Mouse (Mus musculus): ENCODE measurements at regions not wholly inside any gene's neighbourhood (a gene's known extent, or its start where the extent isn't known, plus 50 kb on each side); places are given as distances from the start of the nearest gene placed in this dataset.
A peak's percentile ranks its signal among the peaks of the same experiment; 100 is the strongest.

DNA sequence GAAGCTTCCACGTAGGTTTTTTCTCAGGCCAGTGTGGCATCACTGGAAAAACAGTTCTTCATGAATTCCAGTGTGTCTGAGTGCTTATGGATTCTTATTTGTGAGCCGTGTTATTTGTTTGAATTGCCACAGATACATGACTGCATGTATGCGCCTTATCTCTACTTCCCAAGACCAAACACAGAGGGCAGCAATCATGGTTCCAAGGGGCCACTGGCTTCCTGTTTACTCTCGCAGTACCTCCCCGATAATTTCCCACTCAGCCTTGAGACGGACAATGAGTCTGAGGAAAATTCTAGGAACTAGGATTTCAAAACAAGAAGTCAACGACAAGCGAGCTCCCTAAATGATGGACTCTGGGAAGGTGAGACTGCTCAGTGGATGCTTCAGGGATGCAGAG lies 119.0 kb upstream of the Arglu1 start:
- Histone ChIP-seq H3K4me2 (no peak overlapping the region), H3K36me3 (ENCODE audit: insufficient read depth) (no peaks in the 10 kb centered on the region), H3K27ac (ENCODE audit: low read depth) (no peak overlapping the region), H3K4me1 (ENCODE audit: insufficient read depth) (0 out of 2 replicates have a peak, but pooled peaks cover 4% of the 10 kb centered on the region), H3K27me3 (ENCODE audit: insufficient read depth, low read length) (no peaks in the 10 kb centered on the region), H3K4me3 (ENCODE audit: low read depth, low read length) (no peak overlapping the region), H3K9ac (no peak overlapping the region), H3K9me3 (ENCODE audit: low read depth, low read length) (no peaks in the 10 kb centered on the region)
- ATAC-seq (ENCODE audit: insufficient read depth) (no peak), DNase-seq (no peak)
- TF ChIP-seq CTCF (IDR thresholded peaks at IDR 0.05; ENCODE audit: low read depth), result no peak
- WGBS, result 64% methylated on average over 8 of the region's 8 CpGs

DNA sequence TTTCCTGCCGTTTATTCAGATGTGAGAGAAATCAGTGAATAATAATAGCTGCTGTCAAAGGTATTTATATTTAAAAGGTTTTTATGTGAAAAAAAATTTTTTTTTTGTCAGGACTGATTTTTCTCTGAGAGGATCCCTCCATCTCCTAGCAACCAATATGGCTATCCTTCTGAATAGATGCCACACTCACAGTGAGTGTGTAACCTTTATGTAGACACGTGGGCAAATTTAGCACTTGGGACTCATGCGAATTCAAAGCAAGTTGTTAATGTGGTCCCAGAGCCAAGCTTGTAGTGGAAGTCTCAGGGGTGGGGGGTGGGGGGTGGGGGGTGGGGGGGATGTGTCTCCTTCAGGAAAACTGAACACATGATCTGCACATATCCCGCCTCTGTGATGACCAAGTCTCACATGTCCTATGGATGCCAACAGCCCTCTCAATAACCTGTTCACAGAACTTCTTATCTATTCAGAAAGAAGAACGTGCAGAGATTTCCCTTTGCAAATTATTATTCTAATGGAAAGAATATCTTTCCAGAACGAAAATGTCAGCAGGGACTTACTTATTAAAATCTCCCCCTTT lies 112.5 kb upstream of the Arglu1 start:
- ATAC-seq (ENCODE audit: insufficient read depth) (no peak), DNase-seq (no peak)
- Histone ChIP-seq H3K36me3 (ENCODE audit: insufficient read depth) (no peaks in the 10 kb centered on the region), H3K4me1 (ENCODE audit: insufficient read depth) (no peaks in the 10 kb centered on the region), H3K27me3 (ENCODE audit: insufficient read depth, low read length) (no peaks in the 10 kb centered on the region), H3K9ac (no peak overlapping the region), H3K27ac (ENCODE audit: low read depth) (no peak overlapping the region), H3K4me2 (no peak overlapping the region), H3K9me3 (ENCODE audit: low read depth, low read length) (no peaks in the 10 kb centered on the region), H3K4me3 (ENCODE audit: low read depth, low read length) (no peak overlapping the region)
- WGBS, result 66% methylated on average over 6 of the region's 6 CpGs
- no peak for TF ChIP-seq CTCF (IDR thresholded peaks at IDR 0.05; ENCODE audit: low read depth)

DNA sequence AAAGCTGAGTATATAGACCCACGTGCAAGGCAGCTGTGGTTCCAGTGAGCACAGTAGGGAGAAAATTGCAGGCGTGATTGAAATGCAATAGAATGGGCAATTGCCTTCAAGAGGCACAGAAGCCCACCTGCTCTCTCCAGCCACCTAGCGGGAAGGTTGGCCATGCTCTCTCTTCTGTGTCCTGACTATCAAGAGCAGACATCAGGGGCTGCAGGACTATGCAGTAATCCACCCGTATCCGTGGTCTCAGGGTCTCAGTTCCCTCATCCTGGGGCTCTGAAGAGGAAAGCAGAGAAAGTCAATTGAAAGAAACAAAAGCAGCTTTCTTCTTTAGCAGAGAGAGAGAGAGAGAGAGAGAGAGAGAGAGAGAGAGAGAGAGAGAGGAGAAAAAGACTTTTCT lies 112.0 kb upstream of the Arglu1 start:
- WGBS, result 54% methylated on average over 5 of the region's 5 CpGs
- H3K9ac ChIP-seq, result no peak overlapping the region

DNA sequence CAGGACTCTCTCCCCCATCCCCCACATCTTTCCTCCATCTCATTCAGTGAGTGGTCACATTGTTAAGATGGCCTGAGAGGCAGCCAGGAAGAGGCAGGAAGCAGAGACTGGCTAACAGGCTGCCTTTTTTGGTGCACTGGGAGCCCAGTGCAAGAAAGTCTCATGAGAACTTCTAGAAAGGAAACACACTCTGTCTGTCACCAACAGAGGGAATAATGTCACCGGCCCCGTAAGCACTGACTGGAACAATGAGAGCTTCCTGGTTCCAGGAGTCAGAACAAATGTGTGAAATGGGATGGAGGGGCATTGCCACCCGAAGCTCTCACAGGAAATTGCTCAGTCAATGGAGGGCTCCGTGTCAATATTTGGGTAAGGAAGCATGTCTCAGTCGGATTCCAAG lies 111.3 kb upstream of the Arglu1 start:
- ATAC-seq (ENCODE audit: insufficient read depth), result peak; percentile 62; the same call in 1 of the 2 replicates
- DNase-seq, result no peak
- WGBS, result 39% methylated on average over 5 of the region's 5 CpGs

More for the DNA sequence above, 112.0 kb upstream of the Arglu1 start:
- Histone ChIP-seq H3K4me1 (ENCODE audit: insufficient read depth) (0 out of 2 replicates have a peak, but pooled peaks cover 4% of the 10 kb centered on the region), H3K27ac (ENCODE audit: low read depth) (no peak overlapping the region), H3K4me2 (no peak overlapping the region), H3K4me3 (ENCODE audit: low read depth, low read length) (no peak overlapping the region), H3K27me3 (ENCODE audit: insufficient read depth, low read length) (no peaks in the 10 kb centered on the region), H3K36me3 (ENCODE audit: insufficient read depth) (no peaks in the 10 kb centered on the region), H3K9me3 (ENCODE audit: low read depth, low read length) (no peaks in the 10 kb centered on the region)
- ATAC-seq (ENCODE audit: insufficient read depth) (no peak), DNase-seq (no peak)
- peak; percentile 22; the same call in 1 of the 2 replicates for TF ChIP-seq CTCF (IDR thresholded peaks at IDR 0.05; ENCODE audit: low read depth)

DNA sequence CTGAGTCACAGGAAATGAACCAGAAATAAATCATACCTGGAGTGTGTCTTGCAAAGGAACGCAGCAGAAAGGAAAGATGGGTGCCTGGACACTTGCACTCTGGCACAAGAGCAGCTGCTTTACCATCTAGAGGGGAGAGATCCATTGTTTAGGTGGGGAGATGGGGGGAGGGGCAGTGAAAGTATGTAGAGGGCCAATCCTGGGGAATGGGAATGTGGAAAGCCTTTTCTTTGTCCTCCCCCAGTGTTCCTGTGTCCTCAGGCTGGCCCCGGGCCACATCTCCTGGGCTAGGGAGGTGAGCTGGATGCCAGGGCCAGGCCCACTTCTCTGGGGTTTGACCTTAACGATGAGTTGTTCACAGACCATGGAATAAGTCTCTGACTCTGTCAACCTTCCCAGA lies 107.2 kb upstream of the Arglu1 start:
- no peaks in the 10 kb centered on the region for H3K9me3 ChIP-seq (ENCODE audit: low read depth, low read length)
- WGBS, result 57% methylated on average over 3 of the region's 3 CpGs
- DNase-seq (no peak), ATAC-seq (ENCODE audit: insufficient read depth) (no peak)
- no peak overlapping the region for H3K4me3 ChIP-seq (ENCODE audit: low read depth, low read length)
- no peaks in the 10 kb centered on the region for H3K36me3 ChIP-seq (ENCODE audit: insufficient read depth)
- no peak overlapping the region for H3K9ac ChIP-seq
- peak overlapping the region; percentile 24; the same call in 1 of the 2 replicates for H3K27ac ChIP-seq (ENCODE audit: low read depth)
- no peak overlapping the region for H3K4me2 ChIP-seq
- H3K27me3 ChIP-seq (ENCODE audit: insufficient read depth, low read length), result no peaks in the 10 kb centered on the region
- 0 out of 2 replicates have a peak, but pooled peaks cover 4% of the 10 kb centered on the region for H3K4me1 ChIP-seq (ENCODE audit: insufficient read depth)
- no peak for TF ChIP-seq CTCF (IDR thresholded peaks at IDR 0.05; ENCODE audit: low read depth)

More for the DNA sequence above, 111.3 kb upstream of the Arglu1 start:
- H3K27me3 ChIP-seq (ENCODE audit: insufficient read depth, low read length), result no peaks in the 10 kb centered on the region
- no peak overlapping the region for H3K4me3 ChIP-seq (ENCODE audit: low read depth, low read length)
- no peak overlapping the region for H3K27ac ChIP-seq (ENCODE audit: low read depth)
- 0 out of 2 replicates have a peak, but pooled peaks cover 4% of the 10 kb centered on the region for H3K4me1 ChIP-seq (ENCODE audit: insufficient read depth)
- TF ChIP-seq CTCF (IDR thresholded peaks at IDR 0.05; ENCODE audit: low read depth), result no peak
- H3K4me2 ChIP-seq, result no peak overlapping the region
- H3K9me3 ChIP-seq (ENCODE audit: low read depth, low read length), result no peaks in the 10 kb centered on the region
- no peaks in the 10 kb centered on the region for H3K36me3 ChIP-seq (ENCODE audit: insufficient read depth)
- no peak overlapping the region for H3K9ac ChIP-seq

DNA sequence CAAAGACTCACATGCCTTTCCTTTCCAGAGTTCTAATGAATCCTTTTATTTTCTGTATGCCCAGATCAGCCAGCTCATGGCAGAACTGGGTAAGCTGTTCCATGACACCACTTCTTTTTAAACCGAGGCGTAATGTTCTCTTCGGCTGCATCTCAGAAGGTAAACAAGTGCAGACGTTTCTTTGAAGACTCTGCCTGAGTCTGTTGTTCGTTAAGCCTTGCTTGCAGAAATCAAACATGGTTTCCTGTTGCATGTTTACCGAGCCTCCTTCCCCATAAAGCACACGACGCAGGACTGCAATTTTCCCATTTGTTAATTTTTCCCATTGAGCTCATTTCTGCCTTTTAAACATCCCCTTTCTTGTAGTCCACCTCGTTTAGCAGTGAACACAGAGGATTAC lies 106.6 kb upstream of the Arglu1 start:
- Histone ChIP-seq H3K4me1 (ENCODE audit: insufficient read depth) (0 out of 2 replicates have a peak, but pooled peaks cover 4% of the 10 kb centered on the region), H3K4me2 (no peak overlapping the region), H3K9me3 (ENCODE audit: low read depth, low read length) (no peaks in the 10 kb centered on the region), H3K36me3 (ENCODE audit: insufficient read depth) (no peaks in the 10 kb centered on the region), H3K4me3 (ENCODE audit: low read depth, low read length) (no peak overlapping the region), H3K9ac (no peak overlapping the region), H3K27me3 (ENCODE audit: insufficient read depth, low read length) (no peaks in the 10 kb centered on the region), H3K27ac (ENCODE audit: low read depth) (no peak overlapping the region)
- 19% methylated on average over 9 of the region's 9 CpGs for WGBS
- no peak for TF ChIP-seq CTCF (IDR thresholded peaks at IDR 0.05; ENCODE audit: low read depth)
- ATAC-seq (ENCODE audit: insufficient read depth) (no peak), DNase-seq (no peak)

DNA sequence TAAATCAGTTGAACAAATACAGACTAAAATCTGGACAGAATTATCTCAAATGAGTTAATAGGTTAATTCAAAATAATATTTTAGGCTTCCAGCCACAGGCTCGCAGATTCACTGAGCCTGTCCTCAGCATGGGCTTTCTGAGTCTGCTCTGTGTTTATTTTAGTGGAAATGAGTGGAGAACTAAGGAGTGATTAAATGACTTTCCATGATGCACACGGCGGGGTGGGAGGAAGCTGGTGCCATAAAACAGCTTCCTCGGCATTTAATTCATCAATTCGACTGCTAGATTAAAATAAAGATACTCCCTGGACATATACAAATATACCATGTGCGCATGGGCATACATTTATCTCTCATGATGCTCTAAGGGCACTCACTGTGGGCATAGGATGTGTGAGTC lies 104.4 kb upstream of the Arglu1 start:
- Histone ChIP-seq H3K27me3 (ENCODE audit: insufficient read depth, low read length) (no peaks in the 10 kb centered on the region), H3K36me3 (ENCODE audit: insufficient read depth) (no peaks in the 10 kb centered on the region), H3K9ac (no peak overlapping the region), H3K27ac (ENCODE audit: low read depth) (no peak overlapping the region), H3K9me3 (ENCODE audit: low read depth, low read length) (no peaks in the 10 kb centered on the region), H3K4me2 (no peak overlapping the region), H3K4me1 (ENCODE audit: insufficient read depth) (0 out of 2 replicates have a peak, but pooled peaks cover 4% of the 10 kb centered on the region), H3K4me3 (ENCODE audit: low read depth, low read length) (no peak overlapping the region)
- ATAC-seq (ENCODE audit: insufficient read depth) (no peak), DNase-seq (peak; percentile 57)
- TF ChIP-seq CTCF (IDR thresholded peaks at IDR 0.05; ENCODE audit: low read depth), result no peak
- 25% methylated on average over 6 of the region's 6 CpGs for WGBS
